Mouse (Mus musculus) splenic B cell, adult 2 months (primary cell): ENCODE results near the gene Pwwp2a.

Experiments used
- DNase-seq: peaks from one replicate; pipeline ENCODE4 v3.0.0-alpha.2; 2011; ENCODE audit warnings: low read depth, low spot score
- H3K27me3 ChIP-seq: 2 replicates; pipeline ENCODE4 v1.6.1; 2012; ENCODE audit warnings: mild to moderate bottlenecking, low read length, moderate library complexity, mixed read lengths; ENCODE audit not compliant: control insufficient read depth, poor library complexity, insufficient read depth, severe bottlenecking
- H3K36me3 ChIP-seq: 2 replicates; pipeline ENCODE4 v1.6.1; 2012; ENCODE audit warnings: mild to moderate bottlenecking, low read length, moderate library complexity, mixed read lengths; ENCODE audit not compliant: control insufficient read depth, poor library complexity, insufficient read depth, severe bottlenecking

The Pwwp2a gene

DNA sequence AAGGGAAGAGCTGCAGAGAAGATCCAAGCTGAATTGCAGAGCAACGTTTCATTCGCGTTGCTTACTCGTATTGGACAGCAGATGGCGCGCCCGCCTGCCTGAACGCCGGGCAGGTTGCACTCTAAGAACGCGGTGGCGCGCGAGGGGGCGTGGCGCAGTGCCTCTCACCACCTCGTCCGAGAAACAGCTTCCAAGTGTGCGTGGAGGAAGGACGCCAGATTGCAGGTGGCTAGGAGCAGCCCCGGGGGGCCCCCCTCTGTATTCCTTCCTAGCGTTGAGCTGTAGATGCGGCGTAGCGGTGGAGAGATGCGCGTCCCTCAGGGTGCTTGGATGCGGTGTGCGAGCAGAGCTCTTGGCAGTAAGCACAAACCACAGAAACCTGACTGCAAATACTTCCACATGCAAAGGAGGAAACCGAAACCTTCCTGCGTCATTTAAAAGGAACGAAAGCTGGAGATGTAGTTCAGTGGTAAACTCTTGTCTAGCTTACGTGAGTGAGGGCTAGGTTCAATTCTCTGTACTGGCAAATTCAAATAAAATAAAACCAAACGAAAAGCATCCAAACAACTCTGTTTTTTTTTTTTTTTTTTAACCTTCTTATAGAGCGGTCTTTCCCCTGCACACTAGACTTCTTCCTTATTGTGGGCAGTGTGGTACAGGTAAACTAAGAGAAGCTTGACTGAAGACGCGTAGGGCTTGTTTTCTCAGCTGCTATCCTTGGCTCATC lies 85.3 kb downstream of the Pwwp2a start:
- peak; percentile 83 for DNase-seq
- no peaks in the 10 kb centered on the region for H3K36me3 ChIP-seq
- H3K27me3 ChIP-seq = no peaks in the 10 kb centered on the region

DNA sequence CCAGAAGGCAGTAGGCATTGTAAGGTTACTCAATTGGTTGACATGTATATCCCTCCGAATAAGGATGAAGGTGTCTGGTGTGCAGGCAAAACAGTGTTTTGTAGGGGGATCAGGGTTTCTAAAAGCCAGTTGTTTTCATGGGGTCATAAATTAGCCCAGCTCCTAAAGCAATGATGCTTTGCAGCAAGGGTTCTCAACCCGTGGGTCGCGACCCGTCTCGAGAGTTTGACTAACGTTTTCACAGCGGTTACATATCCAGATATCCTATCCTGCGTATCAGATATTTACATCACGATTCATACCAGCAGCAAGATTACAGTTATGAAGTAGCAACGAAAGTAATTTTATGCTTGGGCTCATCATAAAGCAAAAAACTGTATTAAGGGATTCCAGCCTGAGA lies 86.0 kb downstream of the Pwwp2a start:
- no peaks in the 10 kb centered on the region for H3K27me3 ChIP-seq
- no peak for DNase-seq
- H3K36me3 ChIP-seq = no peaks in the 10 kb centered on the region

DNA sequence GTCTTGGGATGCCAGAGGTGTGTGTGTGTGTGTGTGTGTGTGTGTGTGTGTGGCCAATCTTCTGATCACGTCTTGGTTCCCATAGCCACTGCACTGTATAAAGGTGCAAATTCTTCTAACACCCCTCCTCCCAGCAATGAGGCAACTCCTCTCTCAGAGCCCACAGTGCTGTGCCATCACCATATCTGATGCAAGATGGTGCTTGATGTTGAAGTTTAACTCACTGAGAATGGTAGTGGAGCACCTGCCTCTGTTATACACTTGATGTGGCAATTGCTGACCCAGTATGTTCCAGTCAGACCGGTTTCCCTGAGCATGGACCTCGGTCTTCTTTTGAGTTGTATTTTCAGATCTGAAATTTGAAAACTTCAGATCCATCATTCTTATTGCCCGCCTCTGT lies 88.3 kb downstream of the Pwwp2a start:
- Histone ChIP-seq H3K27me3 (no peaks in the 10 kb centered on the region), H3K36me3 (no peaks in the 10 kb centered on the region)
- DNase-seq = no peak
